Mouse (Mus musculus) stomach, embryonic 15.5 days (tissue): ENCODE data around the gene Cldn7. TPM values are rescaled to one million over a fixed set of nuclear protein-coding genes. Genes with fewer than 3 reads are reported as not detected.

Source experiments
- ATAC-seq: fragments of 200-750 bp; cut with Nextera tagmentation; 2 replicates; pipeline ENCODE4 v1.8.0; 2017; ENCODE audit warnings: low read depth, moderate number of reproducible peaks, moderate TSS enrichment; ENCODE audit not compliant: insufficient read depth, low FRiP score
- H3K27ac ChIP-seq: fragments of 300-500 bp; sonication (generic); 2 replicates; pipeline ENCODE4 v1.5.1; 2015; ENCODE audit warnings: mild to moderate bottlenecking, inconsistent platforms
- H3K27me3 ChIP-seq: fragments of 300-500 bp; sonication (generic); replicated peaks from 2 replicates; pipeline ENCODE4 v1.6.1; 2015; ENCODE audit warnings: inconsistent platforms
- H3K36me3 ChIP-seq: fragments of 300-500 bp; sonication (generic); 2 replicates; pipeline ENCODE4 v1.6.1; 2015; ENCODE audit warnings: inconsistent platforms
- H3K4me1 ChIP-seq: fragments of 300-500 bp; sonication (generic); 2 replicates; pipeline ENCODE4 v1.6.1; 2015; ENCODE audit warnings: inconsistent platforms
- H3K4me2 ChIP-seq: fragments of 300-500 bp; sonication (generic); 2 replicates; pipeline ENCODE4 v1.6.1; 2015; ENCODE audit warnings: mild to moderate bottlenecking, inconsistent platforms
- H3K4me3 ChIP-seq: fragments of 300-500 bp; sonication (generic); replicated peaks from 2 replicates; pipeline ENCODE4 v1.5.1; 2015; ENCODE audit warnings: inconsistent platforms
- H3K9ac ChIP-seq: fragments of 300-500 bp; sonication (generic); 2 replicates; pipeline ENCODE4 v1.6.1; 2015; ENCODE audit warnings: inconsistent platforms
- H3K9me3 ChIP-seq: fragments of 300-500 bp; sonication (generic); 2 replicates; pipeline ENCODE4 v1.6.1; 2016; ENCODE audit warnings: inconsistent platforms
- WGBS: fragments of 180-500 bp; shearing (Covaris S2); methylation state at CpG from one replicate; pipeline ENCODE4 v1.1.7; 2015; 5-methylcytosine and 5-hydroxymethylcytosine counted together
- polyA plus RNA-seq: library from polyadenylated mRNA; unstranded; fragments of >200 nt; fragmentation: Nextera tagmentation; extraction: Ambion mirVana; gene quantifications from 2 replicates; pipeline ENCODE4 v1.2.1, GENCODE M21; 2015

Cldn7 gene
- polyA plus RNA-seq, 1 experiment from 2014 or later, result 438 TPM

DNA sequence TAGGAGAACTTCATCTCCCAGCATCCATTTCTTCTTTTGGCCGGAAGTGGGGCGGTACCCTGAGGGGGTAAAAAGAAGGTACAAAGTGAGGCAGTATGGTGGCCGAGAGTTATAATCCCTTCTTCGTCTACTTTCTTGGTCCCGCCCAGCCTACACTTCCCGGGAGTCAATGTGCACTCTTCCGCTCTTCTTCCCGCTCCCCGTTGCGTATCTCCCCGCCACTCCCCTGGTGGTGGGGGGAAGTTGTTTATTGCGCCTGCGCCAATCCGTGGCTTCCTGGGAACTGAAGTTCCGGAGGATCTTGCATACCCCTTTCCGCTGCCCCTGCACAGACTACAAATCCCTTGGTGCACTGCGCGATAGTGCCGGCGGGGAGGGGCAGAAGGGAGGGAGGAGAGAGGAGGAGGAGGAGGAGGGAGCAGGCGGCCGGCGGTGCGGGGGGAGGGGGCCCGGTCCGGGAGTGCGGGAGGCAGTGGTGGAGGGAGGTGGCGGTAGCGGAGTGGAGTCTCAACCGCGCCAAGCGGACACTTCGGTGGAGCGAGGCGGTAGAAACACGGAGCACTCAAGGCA, 30.9 kb downstream of the Cldn7 start, which contains the start of gene Phf23:
Phf23 (plus strand) TSS at position 387 of the 570 bp plus-strand sequence.
- peak within 1 kb of the TSS; percentile 85 for H3K9ac ChIP-seq
- no peaks in the 10 kb centered on the region for H3K27me3 ChIP-seq
- under 1% methylated on average over 36 of the region's 36 CpGs for WGBS
- peaks cover 27% of the 10 kb centered on the region for H3K36me3 ChIP-seq
- H3K4me1 ChIP-seq, result peaks cover 18% of the 10 kb centered on the region
- no peaks in the 10 kb centered on the region for H3K9me3 ChIP-seq
- peak within 1 kb of the TSS; percentile 60 for H3K4me2 ChIP-seq
- peak within 1 kb of the TSS; percentile 99 for H3K27ac ChIP-seq
- ATAC-seq, result peak; percentile 79
- H3K4me3 ChIP-seq, result peak within 1 kb of the TSS; percentile 69

DNA sequence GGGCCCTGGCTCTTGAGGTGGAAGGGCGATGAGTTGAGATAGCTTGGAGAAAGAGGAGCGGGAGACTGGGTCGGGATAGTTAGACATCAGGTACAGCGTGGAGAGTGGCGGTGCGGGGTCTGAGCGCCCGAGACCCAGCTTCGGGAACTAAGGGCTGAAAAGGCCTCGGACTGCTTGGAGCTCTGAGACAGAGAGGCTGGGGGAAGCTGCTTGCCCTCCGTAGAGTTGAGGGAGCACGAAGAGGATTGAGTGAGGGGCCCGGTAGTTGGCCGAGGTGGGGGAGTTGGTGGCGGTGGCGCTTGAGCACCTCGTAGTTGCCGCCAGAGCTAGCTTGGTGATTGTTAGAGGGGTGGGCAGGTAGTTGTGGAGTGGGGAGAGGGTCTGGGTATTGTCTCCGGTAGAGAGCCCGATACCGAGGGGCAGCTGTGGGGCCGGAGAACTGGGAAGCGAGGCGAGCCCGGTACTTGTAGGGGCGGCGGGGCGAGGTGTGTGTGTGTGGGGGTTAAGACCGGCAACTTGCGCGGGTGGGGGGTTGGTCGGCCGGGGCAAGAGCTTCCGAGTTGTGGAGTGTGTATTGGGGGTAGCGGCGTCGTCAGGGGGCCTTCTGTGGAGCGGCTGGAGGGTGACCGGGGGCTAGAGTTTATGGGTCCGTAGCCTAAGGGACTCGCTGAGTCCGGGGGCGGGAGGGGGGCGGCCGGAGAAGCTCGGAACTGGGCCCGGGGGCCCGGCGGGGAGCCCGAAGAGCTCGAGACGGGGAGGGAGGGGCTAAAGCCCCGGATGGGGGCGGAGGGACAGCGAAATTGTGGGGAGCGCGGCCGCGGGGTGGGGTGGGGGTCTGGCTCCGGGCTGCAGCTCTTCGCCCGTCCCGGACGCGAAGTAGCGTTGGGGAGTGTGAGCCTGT, 31.8 kb downstream of the Cldn7 start:
- H3K27me3 ChIP-seq, result no peaks in the 10 kb centered on the region
- H3K4me1 ChIP-seq, result peaks cover 21% of the 10 kb centered on the region
- ATAC-seq, result peak; percentile 0; the same call in 1 of the 2 replicates
- peaks cover 27% of the 10 kb centered on the region for H3K36me3 ChIP-seq
- peak overlapping the region; percentile 60 for H3K4me2 ChIP-seq
- WGBS, result under 1% methylated on average over 65 of the region's 66 CpGs
- H3K27ac ChIP-seq, result peak overlapping the region; percentile 99
- no peaks in the 10 kb centered on the region for H3K9me3 ChIP-seq
- H3K9ac ChIP-seq, result peak overlapping the region; percentile 85
- H3K4me3 ChIP-seq, result peak overlapping the region; percentile 69

GRCm38 (mm10) chr11:69997070-69997509, 32.5 kb downstream of the Cldn7 start:
- Histone ChIP-seq H3K36me3 (peaks cover 27% of the 10 kb centered on the region), H3K9me3 (no peaks in the 10 kb centered on the region), H3K27ac (peak overlapping the region; percentile 99), H3K27me3 (no peaks in the 10 kb centered on the region), H3K9ac (peak overlapping the region; percentile 85), H3K4me2 (peak overlapping the region; percentile 60), H3K4me1 (peaks cover 28% of the 10 kb centered on the region), H3K4me3 (peak overlapping the region; percentile 69)
- peak; percentile 62 for ATAC-seq
- WGBS, result under 1% methylated on average over 38 of the region's 44 CpGs

DNA sequence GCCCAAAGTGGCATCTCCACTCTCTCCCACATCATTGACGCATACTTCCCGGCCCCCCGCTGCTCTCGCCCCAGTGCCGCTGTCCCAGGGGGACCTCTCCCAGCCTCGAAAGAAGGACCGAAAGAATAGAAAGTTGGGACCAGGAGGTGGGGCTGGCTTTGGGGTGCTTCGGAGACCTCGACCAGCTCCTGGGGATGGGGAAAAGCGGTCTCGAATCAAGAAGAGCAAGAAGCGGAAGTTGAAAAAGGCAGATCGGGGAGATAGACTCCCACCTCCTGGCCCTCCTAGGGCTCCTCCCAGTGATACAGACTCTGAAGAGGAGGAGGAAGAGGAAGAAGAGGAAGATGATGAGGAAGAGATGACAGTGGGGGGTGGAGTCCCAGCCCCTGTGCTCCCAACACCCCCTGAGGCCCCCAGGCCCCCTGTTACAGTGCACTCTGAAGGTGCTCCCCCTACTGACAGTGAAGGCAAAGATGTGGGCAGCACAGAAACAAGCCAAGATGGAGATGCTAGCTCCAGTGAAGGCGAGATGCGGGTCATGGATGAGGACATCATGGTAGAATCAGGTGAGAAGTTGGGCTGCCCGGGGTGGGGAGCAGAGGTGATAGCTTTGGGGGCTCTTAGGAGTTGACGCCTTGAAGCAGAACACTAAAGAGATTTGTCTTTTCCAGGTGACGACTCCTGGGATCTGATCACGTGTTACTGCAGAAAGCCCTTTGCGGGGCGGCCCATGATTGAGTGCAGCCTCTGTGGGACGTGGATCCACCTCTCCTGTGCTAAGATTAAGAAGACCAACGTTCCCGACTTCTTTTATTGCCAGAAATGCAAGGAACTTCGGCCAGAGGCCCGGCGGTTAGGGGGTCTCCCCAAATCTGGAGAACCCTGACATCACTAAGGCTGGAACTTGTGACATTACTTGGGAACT, 34.2 kb downstream of the Cldn7 start:
- no peaks in the 10 kb centered on the region for H3K9me3 ChIP-seq
- H3K27ac ChIP-seq, result 0 out of 2 replicates have a peak overlapping the region, but pooled peaks have one; percentile 21
- no peak for ATAC-seq

GRCm38 (mm10) chr11:69999666-70000065, 35.1 kb downstream of the Cldn7 start:
- no peak for ATAC-seq
- no peaks in the 10 kb centered on the region for H3K9me3 ChIP-seq
- peaks cover 22% of the 10 kb centered on the region for H3K36me3 ChIP-seq
- no peaks in the 10 kb centered on the region for H3K27me3 ChIP-seq
- H3K9ac ChIP-seq, result no peak overlapping the region
- peak overlapping the region; percentile 96 for H3K27ac ChIP-seq
- WGBS, result 81% methylated on average over 8 of the region's 8 CpGs
- no peak overlapping the region for H3K4me2 ChIP-seq
- H3K4me3 ChIP-seq, result no peak overlapping the region
- H3K4me1 ChIP-seq, result peaks cover 35% of the 10 kb centered on the region

More for the DNA sequence above, 34.2 kb downstream of the Cldn7 start:
- Histone ChIP-seq H3K4me2 (no peak overlapping the region), H3K27me3 (no peaks in the 10 kb centered on the region), H3K36me3 (peaks cover 27% of the 10 kb centered on the region), H3K9ac (no peak overlapping the region), H3K4me1 (peaks cover 35% of the 10 kb centered on the region), H3K4me3 (no peak overlapping the region)
- 91% methylated on average over 27 of the region's 27 CpGs for WGBS

DNA sequence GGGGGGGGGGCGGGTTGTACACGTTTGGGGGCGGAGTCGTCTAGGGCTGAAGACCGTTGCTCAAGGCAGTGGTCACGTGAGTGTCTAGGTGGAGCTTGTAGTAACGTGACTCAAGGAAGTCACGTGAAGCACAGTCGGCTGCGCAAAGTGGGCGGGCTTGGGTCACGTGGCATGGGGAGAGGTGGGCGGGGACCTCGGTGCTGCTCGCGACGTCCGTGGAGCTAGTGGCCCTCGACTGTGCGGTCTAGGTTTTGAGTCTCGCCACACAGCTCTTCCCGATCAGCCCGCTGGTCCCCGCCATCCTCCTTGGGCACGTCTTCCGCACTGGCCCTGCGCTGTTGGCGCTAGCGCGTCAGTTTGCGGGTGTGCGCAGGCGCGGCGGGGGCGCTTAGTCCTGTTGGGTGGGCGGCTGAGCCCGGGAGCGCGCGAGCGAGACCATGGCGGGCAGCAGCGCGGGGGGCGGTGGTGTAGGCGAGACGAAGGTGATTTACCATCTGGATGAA, 35.9 kb downstream of the Cldn7 start, which contains the start of gene Dvl2:
Dvl2 (plus strand) TSS at position 200 of the 503 bp plus-strand sequence.
- peak within 1 kb of the TSS; percentile 91 for H3K4me3 ChIP-seq
- no peaks in the 10 kb centered on the region for H3K27me3 ChIP-seq
- H3K36me3 ChIP-seq, result peaks cover 30% of the 10 kb centered on the region
- ATAC-seq, result peak; percentile 47
- no peaks in the 10 kb centered on the region for H3K9me3 ChIP-seq
- peaks cover 35% of the 10 kb centered on the region for H3K4me1 ChIP-seq
- H3K27ac ChIP-seq, result peak within 1 kb of the TSS; percentile 96
- WGBS, result under 1% methylated on average over 48 of the region's 48 CpGs
- peak within 1 kb of the TSS; percentile 66 for H3K4me2 ChIP-seq
- peak within 1 kb of the TSS; percentile 79 for H3K9ac ChIP-seq

- WGBS, result 12% methylated on average over 8 of the region's 8 CpGs
- Histone ChIP-seq H3K27ac (peak overlapping the region; percentile 96), H3K9ac (peak overlapping the region; percentile 79), H3K4me1 (peaks cover 35% of the 10 kb centered on the region), H3K4me3 (peak overlapping the region; percentile 91), H3K9me3 (no peaks in the 10 kb centered on the region), H3K27me3 (no peaks in the 10 kb centered on the region), H3K36me3 (peaks cover 36% of the 10 kb centered on the region), H3K4me2 (peak overlapping the region; percentile 66)
- ATAC-seq, result no peak
Measured at GRCm38 (mm10) chr11:70001159-70001558, 36.6 kb downstream of the Cldn7 start.

- Histone ChIP-seq H3K4me1 (peaks cover 35% of the 10 kb centered on the region), H3K4me3 (peak overlapping the region; percentile 91), H3K27me3 (no peaks in the 10 kb centered on the region), H3K27ac (no peak overlapping the region), H3K9ac (no peak overlapping the region), H3K4me2 (peak overlapping the region; percentile 66), H3K9me3 (no peaks in the 10 kb centered on the region), H3K36me3 (peaks cover 41% of the 10 kb centered on the region)
- no peak for ATAC-seq
Measured at GRCm38 (mm10) chr11:70001865-70002264, 37.3 kb downstream of the Cldn7 start.

DNA sequence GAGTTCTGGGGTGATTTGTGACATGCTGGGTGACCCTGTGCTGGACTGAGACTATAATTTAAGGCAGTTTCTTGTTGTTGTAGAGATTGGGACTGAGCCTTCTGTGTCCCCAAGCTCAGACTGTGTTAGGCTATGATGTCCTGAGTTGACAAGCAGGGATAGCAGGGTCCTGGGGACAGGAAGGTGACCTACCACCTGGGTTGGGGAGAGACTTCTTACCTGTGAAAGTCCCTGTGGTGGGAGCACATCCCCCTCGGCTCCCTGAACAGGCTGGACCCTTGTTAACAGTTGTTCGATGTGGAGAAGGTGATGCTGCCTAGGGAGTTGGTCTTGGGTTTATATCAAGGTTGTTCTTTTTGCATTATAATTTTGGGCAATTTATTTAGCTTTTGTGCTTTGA, 37.9 kb downstream of the Cldn7 start:
- no peak overlapping the region; the same call in 1 of the 2 replicates for H3K4me3 ChIP-seq
- peaks cover 47% of the 10 kb centered on the region for H3K36me3 ChIP-seq
- 91% methylated on average over 2 of the region's 2 CpGs for WGBS
- no peaks in the 10 kb centered on the region for H3K9me3 ChIP-seq
- H3K9ac ChIP-seq, result no peak overlapping the region
- no peak for ATAC-seq
- H3K27ac ChIP-seq, result no peak overlapping the region
- H3K4me2 ChIP-seq, result peak overlapping the region; percentile 66
- H3K4me1 ChIP-seq, result peaks cover 32% of the 10 kb centered on the region
- no peaks in the 10 kb centered on the region for H3K27me3 ChIP-seq

- H3K4me3 ChIP-seq, result no peak overlapping the region
- peaks cover 25% of the 10 kb centered on the region for H3K4me1 ChIP-seq
- no peaks in the 10 kb centered on the region for H3K9me3 ChIP-seq
- ATAC-seq, result no peak
- H3K4me2 ChIP-seq, result no peak overlapping the region
- H3K9ac ChIP-seq, result no peak overlapping the region
- no peaks in the 10 kb centered on the region for H3K27me3 ChIP-seq
- H3K36me3 ChIP-seq, result peaks cover 56% of the 10 kb centered on the region
- WGBS, result 58% methylated on average over 5 of the region's 5 CpGs
- H3K27ac ChIP-seq, result no peak overlapping the region
Measured at GRCm38 (mm10) chr11:70005521-70005920, 40.9 kb downstream of the Cldn7 start.

GRCm38 (mm10) chr11:70010033-70010432, 45.5 kb downstream of the Cldn7 start:
- peaks cover 81% of the 10 kb centered on the region for H3K36me3 ChIP-seq
- H3K27me3 ChIP-seq, result no peaks in the 10 kb centered on the region
- 88% methylated on average over 6 of the region's 6 CpGs for WGBS
- peaks cover 7% of the 10 kb centered on the region for H3K4me1 ChIP-seq
- no peak overlapping the region for H3K4me3 ChIP-seq
- no peak for ATAC-seq
- H3K4me2 ChIP-seq, result no peak overlapping the region
- H3K9ac ChIP-seq, result no peak overlapping the region
- no peak overlapping the region for H3K27ac ChIP-seq
- H3K9me3 ChIP-seq, result no peaks in the 10 kb centered on the region
